In the genomic region with DNA sequence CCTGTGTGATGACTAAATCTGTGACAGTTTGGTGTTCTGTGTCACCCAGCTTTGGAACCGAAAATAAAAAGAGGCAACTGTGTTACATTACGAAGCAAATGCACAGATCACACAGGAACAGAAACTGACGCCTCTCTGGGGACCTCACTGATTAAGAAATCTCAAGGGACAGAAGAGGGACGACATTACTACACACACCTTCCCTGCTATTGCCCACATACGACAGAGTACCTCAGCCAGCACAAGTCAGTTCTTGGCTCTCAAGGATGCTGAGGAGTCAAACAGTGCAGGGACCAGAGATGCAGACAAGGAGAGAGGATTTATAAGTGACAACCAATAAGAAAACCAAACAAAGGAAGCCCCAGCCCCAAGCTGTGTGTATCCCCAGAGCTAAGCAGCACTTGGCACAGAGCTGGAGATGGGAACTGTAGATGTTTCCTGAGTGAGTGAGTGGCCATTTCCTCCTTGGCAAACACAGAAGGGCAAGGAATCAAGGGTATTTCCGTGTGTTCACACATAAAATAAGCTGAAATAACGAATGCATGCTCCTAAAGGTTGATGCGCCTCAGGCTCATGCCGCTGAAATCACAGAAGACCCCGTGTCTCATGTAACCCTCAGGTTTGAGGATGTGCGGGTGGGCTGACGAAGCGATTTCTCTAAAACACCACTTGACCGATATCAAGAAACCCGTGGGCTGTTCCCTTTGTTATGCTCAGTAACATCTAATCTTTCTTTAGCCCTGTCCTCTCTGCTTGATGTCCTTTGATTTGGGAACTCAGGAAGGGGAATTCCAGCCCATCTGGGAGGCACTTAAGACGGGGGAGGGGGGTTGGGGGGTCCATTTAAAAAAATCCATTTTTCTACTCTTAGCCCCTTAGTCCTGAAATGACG, we compare ENCODE assay signal across 13 mouse cellular contexts. TPM values are rescaled to one million over a fixed set of nuclear protein-coding genes. Genes with fewer than 3 reads are reported as not detected.
A peak's percentile ranks its signal among the peaks of the same experiment; 100 is the strongest.
DNase-seq lines count a peak whose midpoint lies in the region; ATAC-seq lines count a peak whose summit lies in the region.
"Had no signal": no experiment of that assay in that cellular context is flagged by ENCODE, and none has a peak within 500 bp of the region (broad histone marks: within the 10 kb centered on the region; RNA-seq: fewer than 3 reads in every experiment).

No protein-coding gene starts in this region.

- H3K36me3 ChIP-seq in hindbrain, embryonic 14.5 days (replicated peaks; ENCODE audit: control insufficient read depth, insufficient read depth) = no peaks in the 10 kb centered on the region
- no peaks in the 10 kb centered on the region for H3K36me3 ChIP-seq in forebrain, embryonic 14.5 days (ENCODE audit: control insufficient read depth, insufficient read depth, low read length)

- H3K27me3 ChIP-seq in hindbrain, embryonic 14.5 days (ENCODE audit: control insufficient read depth, insufficient read depth, low read length) = no peaks in the 10 kb centered on the region
- H3K27me3 ChIP-seq in forebrain, embryonic 14.5 days (replicated peaks; ENCODE audit: control insufficient read depth, insufficient read depth, low read length) = no peaks in the 10 kb centered on the region

- H3K27ac ChIP-seq in hindbrain, embryonic 14.5 days = no peak overlapping the region
- H3K27ac ChIP-seq in forebrain, embryonic 14.5 days (ENCODE audit: low read depth, low read length) = no peak overlapping the region

- DNase-seq in adrenal gland, postnatal 14 days = peak; percentile 24
- no peak for DNase-seq in adrenal gland, postnatal 4 days (ENCODE audit: low spot score in 2 of 2)
- DNase-seq in A20 (ENCODE audit: low read depth, low spot score) = peak; percentile 93
- peak; percentile 74 for DNase-seq in lung, postnatal 36 days
- no peak for DNase-seq in frontal cortex, postnatal 36 days (ENCODE audit: low spot score in 2 of 2)
- DNase-seq in hindbrain, embryonic 14.5 days (ENCODE audit: low spot score) = no peak
- DNase-seq in forebrain, embryonic 14.5 days (ENCODE audit: low spot score) = no peak
- DNase-seq: adrenal gland, postnatal 25 days; gastrocnemius, postnatal 10 days; retina, postnatal 1 day; thymus, postnatal 36 days had no signal

- WGBS in hindbrain, embryonic 14.5 days = 73% methylated on average over 17 of the region's 17 CpGs
- WGBS in forebrain, embryonic 14.5 days = 71% methylated on average over 17 of the region's 17 CpGs

- peak; percentile 59 to 61 for ATAC-seq in hematopoietic stem cell, adult 5-6 weeks (replicated peaks in 1 of 2; ENCODE audit: insufficient read depth in 1 of 2, low FRiP score in 2 of 2, low TSS enrichment in 1 of 2, low read depth in 1 of 2, poor library complexity in 2 of 2, severe bottlenecking in 2 of 2)
- ATAC-seq in hindbrain, embryonic 14.5 days (ENCODE audit: low FRiP score) = no peak
- ATAC-seq in forebrain, embryonic 14.5 days = no peak

- no peaks in the 10 kb centered on the region for H3K4me1 ChIP-seq in hindbrain, embryonic 14.5 days (replicated peaks; ENCODE audit: control insufficient read depth, insufficient read depth, low read length)
- H3K4me1 ChIP-seq in forebrain, embryonic 14.5 days (ENCODE audit: control insufficient read depth, insufficient read depth, low read length) = no peaks in the 10 kb centered on the region

- no peak overlapping the region for H3K9ac ChIP-seq in hindbrain, embryonic 14.5 days
- H3K9ac ChIP-seq in forebrain, embryonic 14.5 days (ENCODE audit: low read length) = no peak overlapping the region

- H3K9me3 ChIP-seq in hindbrain, embryonic 14.5 days (ENCODE audit: control insufficient read depth, low read length) = no peaks in the 10 kb centered on the region
- H3K9me3 ChIP-seq in forebrain, embryonic 14.5 days (replicated peaks; ENCODE audit: control insufficient read depth, low read length) = no peaks in the 10 kb centered on the region

- H3K4me3 ChIP-seq in hindbrain, embryonic 14.5 days (replicated peaks; ENCODE audit: low read length) = no peak overlapping the region
- no peak overlapping the region for H3K4me3 ChIP-seq in forebrain, embryonic 14.5 days (ENCODE audit: low read depth, low read length)

- no peak overlapping the region for H3K4me2 ChIP-seq in hindbrain, embryonic 14.5 days (replicated peaks)
- no peak overlapping the region for H3K4me2 ChIP-seq in forebrain, embryonic 14.5 days (ENCODE audit: low read length)
- H3K4me2 ChIP-seq: midbrain, embryonic 11.5 days had no signal

RNA-seq across cellular contexts. Expression of a gene that starts 25.1 kb away (rescaled TPM):
- total RNA-seq in adrenal gland, postnatal 14 days (2021) = 9.9 and 11.3 TPM in 2 replicates
- 10 to 100 TPM; 14.5 to 16.2 TPM for total RNA-seq in adrenal gland, postnatal 4 days (2021)
- total RNA-seq in hematopoietic stem cell, adult 5-6 weeks (2017) = 46.1 and 72.0 TPM in 2 replicates
- polyA plus RNA-seq in hindbrain, embryonic 14.5 days (2014; fragmentation: Nextera tagmentation; extraction: Ambion mirVana) = 50.3 and 53.0 TPM in 2 replicates
- polyA plus RNA-seq in forebrain, embryonic 14.5 days (2014; fragmentation: Nextera tagmentation; extraction: Ambion mirVana) = 49.8 and 54.1 TPM in 2 replicates

RNA-seq across cellular contexts. Expression of a gene that starts 25.1 kb away (rescaled TPM):
- total RNA-seq in adrenal gland, postnatal 14 days (2021) = 36.8 and 37.7 TPM in 2 replicates
- total RNA-seq in adrenal gland, postnatal 4 days (2021) = 10 to 100 TPM; 39.0 to 39.2 TPM
- total RNA-seq in hematopoietic stem cell, adult 5-6 weeks (2017) = 60.6 and 94.2 TPM in 2 replicates
- 96.8 and 109 TPM in 2 replicates for polyA plus RNA-seq in hindbrain, embryonic 14.5 days (2014; fragmentation: Nextera tagmentation; extraction: Ambion mirVana)
- polyA plus RNA-seq in forebrain, embryonic 14.5 days (2014; fragmentation: Nextera tagmentation; extraction: Ambion mirVana) = 141 and 159 TPM in 2 replicates

RNA-seq across cellular contexts. Expression of a gene that starts 40.7 kb away (rescaled TPM):
- 8.0 and 17.4 TPM in 2 replicates for total RNA-seq in adrenal gland, postnatal 14 days (2021)
- 10 to 100 TPM; 12.3 to 13.7 TPM for total RNA-seq in adrenal gland, postnatal 4 days (2021)
- 78.9 and 112 TPM in 2 replicates for total RNA-seq in hematopoietic stem cell, adult 5-6 weeks (2017)
- polyA plus RNA-seq in hindbrain, embryonic 14.5 days (2014; fragmentation: Nextera tagmentation; extraction: Ambion mirVana) = 6.9 and 7.9 TPM in 2 replicates
- 7.9 and 10.6 TPM in 2 replicates for polyA plus RNA-seq in forebrain, embryonic 14.5 days (2014; fragmentation: Nextera tagmentation; extraction: Ambion mirVana)

RNA-seq across cellular contexts. Expression of a gene that starts 45.5 kb away (rescaled TPM):
- total RNA-seq in adrenal gland, postnatal 14 days (2021) = 58.2 and 64.3 TPM in 2 replicates
- total RNA-seq in adrenal gland, postnatal 4 days (2021) = 10 to 100 TPM; 54.8 to 57.8 TPM
- 69.2 and 72.4 TPM in 2 replicates for total RNA-seq in hematopoietic stem cell, adult 5-6 weeks (2017)
- 30.6 and 34.5 TPM in 2 replicates for polyA plus RNA-seq in hindbrain, embryonic 14.5 days (2014; fragmentation: Nextera tagmentation; extraction: Ambion mirVana)
- polyA plus RNA-seq in forebrain, embryonic 14.5 days (2014; fragmentation: Nextera tagmentation; extraction: Ambion mirVana) = 39.3 and 45.9 TPM in 2 replicates

RNA-seq across cellular contexts. Expression of a gene that starts 54.9 kb away (rescaled TPM):
- not detected in 2 replicates for total RNA-seq in adrenal gland, postnatal 14 days (2021)
- not detected for total RNA-seq in adrenal gland, postnatal 4 days (2021)
- 54.4 and 58.5 TPM in 2 replicates for total RNA-seq in hematopoietic stem cell, adult 5-6 weeks (2017)
- polyA plus RNA-seq in hindbrain, embryonic 14.5 days (2014; fragmentation: Nextera tagmentation; extraction: Ambion mirVana) = not detected in 2 replicates
- polyA plus RNA-seq in forebrain, embryonic 14.5 days (2014; fragmentation: Nextera tagmentation; extraction: Ambion mirVana) = not detected in 2 replicates
- total RNA-seq: adrenal gland, postnatal 25 days had no signal
- polyA plus RNA-seq: midbrain, embryonic 11.5 days had no signal

Comparison
In these comparisons a context has a peak if more than half of its experiments do, and no peak if none do; other contexts are left out.
1. DNase-seq: peak in adrenal gland, postnatal 14 days (single experiment), A20 (single experiment) and lung, postnatal 36 days (single experiment); none in adrenal gland, postnatal 4 days (0 of 2), frontal cortex, postnatal 36 days (0 of 2), hindbrain, embryonic 14.5 days (single experiment) and forebrain, embryonic 14.5 days (single experiment).
2. ATAC-seq: peak in hematopoietic stem cell, adult 5-6 weeks (2 of 2); none in hindbrain, embryonic 14.5 days (single experiment) and forebrain, embryonic 14.5 days (single experiment).